Mouse (Mus musculus) ES-Bruce4 (cell line): ENCODE results near the gene Sh3d21.

ENCODE experiments used
- CTCF ChIP-seq: IDR thresholded peaks from one replicate; pipeline ENCODE4 v1.8.1; 2011; ENCODE audit warnings: low read depth, low read length
- POLR2A ChIP-seq: IDR thresholded peaks from one replicate; pipeline ENCODE4 v1.8.1; 2011; ENCODE audit warnings: low read length; ENCODE audit not compliant: insufficient read depth

DNA sequence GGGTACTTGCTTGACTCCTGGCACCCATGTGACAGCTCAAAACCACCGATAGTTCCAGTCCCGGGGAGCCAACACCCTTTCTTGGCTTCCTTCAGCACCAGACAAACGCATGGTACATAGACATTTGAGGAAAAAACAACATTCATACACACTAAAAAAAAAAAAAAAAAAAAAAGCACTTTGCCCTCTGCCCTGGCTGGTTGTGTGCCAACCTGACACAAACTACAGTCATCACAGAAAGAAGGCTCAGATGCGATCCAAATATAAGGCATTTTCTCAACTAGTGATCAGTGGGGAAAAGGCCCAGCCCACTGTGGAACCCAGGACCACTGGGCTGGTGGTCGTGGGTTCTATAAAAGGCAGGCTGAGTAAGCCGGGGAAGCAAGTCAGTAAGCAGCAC, 5.6 kb upstream of the Sh3d21 start:
- TF ChIP-seq CTCF = no peak
- no peak for TF ChIP-seq POLR2A
